Mouse (Mus musculus) kidney, embryonic 15.5 days (tissue): ENCODE data around the gene Dld. TPM values are rescaled to one million over a fixed set of nuclear protein-coding genes. Genes with fewer than 3 reads are reported as not detected.

Experiments
- ATAC-seq: fragments of 200-750 bp; cut with Nextera tagmentation; replicated peaks from 2 replicates; pipeline ENCODE4 v1.8.0; 2017; ENCODE audit warnings: moderate TSS enrichment; ENCODE audit not compliant: low FRiP score
- H3K27ac ChIP-seq: fragments of 300-500 bp; sonication (generic); 2 replicates; pipeline ENCODE4 v1.5.1; 2015; ENCODE audit warnings: mild to moderate bottlenecking, inconsistent platforms
- H3K27me3 ChIP-seq: fragments of 300-500 bp; sonication (generic); 2 replicates; pipeline ENCODE4 v1.6.1; 2015; ENCODE audit warnings: inconsistent platforms
- H3K36me3 ChIP-seq: fragments of 300-500 bp; sonication (generic); 2 replicates; pipeline ENCODE4 v1.6.1; 2015; ENCODE audit warnings: inconsistent platforms
- H3K4me1 ChIP-seq: fragments of 300-500 bp; sonication (generic); 2 replicates; pipeline ENCODE4 v1.6.1; 2015; ENCODE audit warnings: inconsistent platforms
- H3K4me2 ChIP-seq: fragments of 300-500 bp; sonication (generic); 2 replicates; pipeline ENCODE4 v1.6.1; 2015; ENCODE audit warnings: moderate library complexity, mild to moderate bottlenecking, inconsistent platforms
- H3K4me3 ChIP-seq: fragments of 300-500 bp; sonication (generic); replicated peaks from 2 replicates; pipeline ENCODE4 v1.5.1; 2015; ENCODE audit warnings: mild to moderate bottlenecking, inconsistent platforms
- H3K9ac ChIP-seq: fragments of 300-500 bp; sonication (generic); 2 replicates; pipeline ENCODE4 v1.6.1; 2015; ENCODE audit warnings: mild to moderate bottlenecking, inconsistent platforms
- H3K9me3 ChIP-seq: fragments of 300-500 bp; sonication (generic); replicated peaks from 2 replicates; pipeline ENCODE4 v1.6.1; 2016; ENCODE audit warnings: inconsistent platforms
- WGBS: fragments of 180-500 bp; shearing (Covaris S2); methylation state at CpG from one replicate; pipeline ENCODE4 v1.1.7; 2015; ENCODE audit warnings: mixed read lengths; 5-methylcytosine and 5-hydroxymethylcytosine counted together
- polyA plus RNA-seq: library from polyadenylated mRNA; unstranded; fragments of >200 nt; fragmentation: Nextera tagmentation; extraction: Ambion mirVana; gene quantifications from 2 replicates; pipeline ENCODE4 v1.2.1, GENCODE M21; 2015

Dld gene
- polyA plus RNA-seq, 1 experiment from 2014 or later = 144 TPM

DNA sequence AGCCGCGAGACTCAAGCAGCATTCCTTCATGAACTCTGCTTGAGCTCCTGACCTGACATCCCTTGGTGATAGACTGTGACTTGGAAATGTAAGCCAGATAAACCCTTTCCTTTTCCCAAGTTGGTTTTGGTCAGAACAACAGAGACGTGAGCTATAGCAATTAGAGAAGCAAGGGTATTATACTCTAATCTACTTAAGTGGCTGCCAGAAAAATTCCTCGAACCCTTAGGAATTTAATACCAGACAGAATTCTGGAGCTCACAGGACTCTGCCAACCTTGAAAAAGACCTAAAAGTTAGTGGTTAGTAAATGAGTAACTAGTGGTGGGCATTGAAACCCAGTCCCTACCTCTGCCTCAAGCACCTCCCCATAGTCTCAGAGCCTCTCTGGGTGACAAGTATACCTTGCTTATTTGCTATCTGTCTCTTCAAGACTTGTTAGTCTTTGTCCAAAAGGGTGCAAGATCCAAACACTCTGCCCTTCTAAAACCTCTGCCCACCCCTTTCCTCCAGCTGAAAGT, 67.6 kb downstream of the Dld start:
- peak overlapping the region; percentile 48; the same call in 1 of the 2 replicates for H3K27ac ChIP-seq
- WGBS = 66% methylated on average over 4 of the region's 4 CpGs
- H3K9me3 ChIP-seq = no peaks in the 10 kb centered on the region

DNA sequence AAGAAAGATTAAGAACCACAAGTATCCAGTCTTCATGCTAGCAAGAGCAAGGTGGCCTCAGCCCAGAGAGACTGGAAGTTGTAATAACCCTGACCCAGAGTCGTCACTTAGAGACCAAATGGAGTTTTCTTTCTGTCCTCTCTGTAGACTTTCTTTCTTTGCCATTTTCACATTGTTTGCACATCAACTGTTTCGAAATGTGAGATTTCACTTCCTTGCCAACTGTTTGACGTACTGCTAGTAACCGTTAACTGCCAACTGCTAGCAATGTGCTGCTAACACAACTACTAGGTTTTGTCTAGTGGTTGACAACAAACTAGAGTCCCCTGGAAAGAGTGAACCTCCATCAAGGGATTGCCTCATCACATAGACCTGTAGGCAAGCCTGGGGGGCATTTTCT, 68.1 kb downstream of the Dld start:
- Histone ChIP-seq H3K4me3 (no peak overlapping the region), H3K36me3 (peaks cover 96% of the 10 kb centered on the region), H3K27me3 (no peaks in the 10 kb centered on the region), H3K9me3 (no peaks in the 10 kb centered on the region), H3K9ac (no peak overlapping the region), H3K4me2 (no peak overlapping the region), H3K27ac (no peak overlapping the region), H3K4me1 (peaks cover 13% of the 10 kb centered on the region)
- ATAC-seq = no peak
- 85% methylated on average over 4 of the region's 4 CpGs for WGBS

More for the DNA sequence above, 67.6 kb downstream of the Dld start:
- Histone ChIP-seq H3K9ac (no peak overlapping the region), H3K4me1 (peaks cover 13% of the 10 kb centered on the region), H3K36me3 (peaks cover 96% of the 10 kb centered on the region), H3K27me3 (no peaks in the 10 kb centered on the region), H3K4me2 (no peak overlapping the region), H3K4me3 (no peak overlapping the region)
- ATAC-seq = peak; percentile 80

DNA sequence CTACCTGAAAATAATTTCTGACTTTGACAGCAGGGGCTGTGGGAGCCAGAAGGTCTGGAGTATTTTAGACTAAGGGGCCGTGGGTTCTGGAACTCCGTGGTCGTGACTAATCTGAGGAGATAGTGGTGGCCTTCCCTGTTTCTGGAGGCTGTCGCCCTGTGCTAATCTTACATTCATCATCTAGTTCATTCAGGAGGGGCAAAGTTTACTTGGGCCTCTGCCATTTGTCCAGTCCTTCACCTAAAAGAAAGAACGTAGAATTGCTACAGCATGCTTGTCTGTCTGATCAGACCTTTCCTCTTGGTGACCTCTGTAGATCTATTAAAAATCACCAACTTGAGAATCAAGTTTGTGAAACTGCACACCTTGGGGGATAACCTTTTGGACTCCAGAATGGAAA, 69.0 kb downstream of the Dld start:
- H3K9ac ChIP-seq = no peak overlapping the region
- ATAC-seq = no peak
- no peak overlapping the region for H3K4me3 ChIP-seq
- no peak overlapping the region for H3K4me2 ChIP-seq
- H3K4me1 ChIP-seq = peaks cover 13% of the 10 kb centered on the region
- H3K27me3 ChIP-seq = no peaks in the 10 kb centered on the region
- no peaks in the 10 kb centered on the region for H3K9me3 ChIP-seq
- peaks cover 96% of the 10 kb centered on the region for H3K36me3 ChIP-seq
- WGBS = 84% methylated on average over 5 of the region's 5 CpGs
- H3K27ac ChIP-seq = no peak overlapping the region

Other genes with a start within 250 kb of the Dld start
- not detected in 2 replicates for gene Gm6993, start 110.7 kb downstream of the Dld start, polyA plus RNA-seq
- gene Lamb1, start 86.2 kb downstream of the Dld start, polyA plus RNA-seq = 134 and 144 TPM in 2 replicates
- 0.05 TPM in 1 of 2 replicates, not detected in the other for gene Slc26a3, start 39.4 kb upstream of the Dld start, polyA plus RNA-seq
- 14.8 and 15.3 TPM in 2 replicates for gene Cbll1, start 148.2 kb upstream of the Dld start, polyA plus RNA-seq
- 0.77 and 0.99 TPM in 2 replicates for gene Slc26a4, start 208.5 kb upstream of the Dld start, polyA plus RNA-seq